Mouse (Mus musculus): ENCODE measurements around the gene Pik3ca.
A peak's percentile ranks its signal among the peaks of the same experiment; 100 is the strongest.

The Pik3ca gene

GRCm38 (mm10) chr3:32454329-32455021 is 57.0 kb downstream of the Pik3ca start:
- no peak for DNase-seq

- DNase-seq: peak; percentile 59 to 70
Observed at GRCm38 (mm10) chr3:32459777-32460176, 62.3 kb downstream of the Pik3ca start.

DNA sequence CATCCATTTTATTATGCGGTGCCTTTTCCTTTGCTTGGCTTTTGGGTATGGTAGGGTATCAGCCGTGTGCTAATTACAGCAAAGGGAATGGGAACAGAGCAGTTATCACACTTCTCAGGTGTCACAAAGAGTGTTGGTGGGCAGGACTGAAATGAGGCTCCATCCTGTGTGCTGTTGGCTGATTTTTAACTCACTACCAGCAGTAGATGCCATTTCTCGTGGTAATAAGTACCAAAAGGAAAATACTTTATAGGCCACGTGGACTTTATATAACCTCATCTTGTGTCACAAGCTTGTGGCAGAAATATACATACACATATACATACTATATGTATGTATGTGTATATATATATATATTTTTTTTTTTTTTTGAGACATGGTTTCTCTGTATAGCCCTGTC is 69.8 kb downstream of the Pik3ca start:
- no peak for DNase-seq

GRCm38 (mm10) chr3:32468411-32468810 is 70.9 kb downstream of the Pik3ca start:
- DNase-seq: no peak

DNA sequence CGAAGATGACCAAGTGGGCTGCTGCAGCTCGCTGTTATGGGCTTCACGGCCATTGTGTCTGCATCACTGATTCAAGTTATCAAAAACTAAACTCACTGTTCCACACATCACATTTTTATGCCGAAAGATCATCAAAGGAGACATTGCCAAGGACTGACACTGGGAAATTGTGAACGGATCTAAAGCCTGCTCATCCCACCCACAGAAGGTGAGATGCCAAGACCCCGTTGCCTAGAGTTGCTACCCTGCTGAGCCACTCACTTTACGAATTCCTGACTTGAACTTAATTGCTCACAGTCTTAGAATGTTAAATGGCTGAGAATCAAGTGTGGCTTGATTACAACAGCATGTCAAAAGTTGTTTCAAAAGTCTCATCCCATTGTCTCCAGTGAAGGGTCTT is 73.0 kb downstream of the Pik3ca start:
- DNase-seq: no peak

DNA sequence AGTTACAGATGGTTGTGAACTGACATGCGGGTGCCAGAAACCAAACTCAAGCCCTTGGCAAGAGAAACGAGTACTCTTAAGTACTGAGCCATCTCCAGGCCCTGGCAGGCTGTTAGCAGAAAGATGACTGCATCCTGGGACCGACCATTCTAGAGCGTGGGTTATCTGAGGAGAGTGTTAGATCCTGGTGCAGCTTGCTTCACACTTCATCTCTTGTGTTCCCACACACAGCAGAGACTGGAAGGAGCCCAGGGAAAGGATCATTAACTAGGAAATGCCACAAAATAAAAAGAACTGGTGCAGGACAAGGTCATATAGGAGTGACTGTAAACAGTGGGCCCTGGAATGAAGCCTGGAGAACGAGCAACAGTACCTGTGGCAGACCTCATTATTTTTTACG is 73.6 kb downstream of the Pik3ca start:
- DNase-seq: peak; percentile 25 to 43

DNA sequence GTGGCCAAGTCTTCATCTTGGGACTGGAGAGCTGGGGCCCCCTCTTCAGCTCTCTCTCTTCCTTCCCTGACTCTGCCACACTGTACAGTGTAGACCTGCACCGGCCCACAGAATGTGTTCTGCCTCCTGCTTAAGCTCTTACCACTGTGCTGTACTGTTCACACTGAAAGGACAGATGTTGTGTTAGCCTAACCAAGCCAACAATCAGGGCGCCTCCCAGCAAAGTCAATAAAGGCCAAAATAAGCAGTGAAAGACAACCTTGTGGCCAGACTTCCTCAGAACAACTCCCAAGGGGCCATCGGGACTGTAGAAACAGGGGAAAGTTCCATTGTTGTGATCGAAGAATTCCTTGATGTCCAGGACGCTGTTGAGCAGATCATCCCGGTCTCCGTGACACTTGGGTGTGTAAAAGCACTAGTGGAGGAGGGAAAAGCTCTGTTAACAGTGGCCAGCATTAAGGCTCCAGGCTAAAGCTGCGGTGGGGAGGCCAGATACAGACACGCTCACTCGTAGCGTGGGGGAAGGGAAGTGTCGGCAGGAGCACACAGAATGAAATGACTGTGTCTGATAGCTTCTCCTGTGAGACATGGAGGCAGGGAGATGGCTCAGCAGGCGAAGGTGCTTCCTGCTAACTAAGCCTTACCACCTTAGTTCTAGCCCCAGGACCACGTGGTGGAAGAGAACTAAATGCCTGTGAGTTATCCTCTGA is 74.9 kb downstream of the Pik3ca start:
- DNase-seq: peak in 1 of 2 experiments; percentile 17

DNA sequence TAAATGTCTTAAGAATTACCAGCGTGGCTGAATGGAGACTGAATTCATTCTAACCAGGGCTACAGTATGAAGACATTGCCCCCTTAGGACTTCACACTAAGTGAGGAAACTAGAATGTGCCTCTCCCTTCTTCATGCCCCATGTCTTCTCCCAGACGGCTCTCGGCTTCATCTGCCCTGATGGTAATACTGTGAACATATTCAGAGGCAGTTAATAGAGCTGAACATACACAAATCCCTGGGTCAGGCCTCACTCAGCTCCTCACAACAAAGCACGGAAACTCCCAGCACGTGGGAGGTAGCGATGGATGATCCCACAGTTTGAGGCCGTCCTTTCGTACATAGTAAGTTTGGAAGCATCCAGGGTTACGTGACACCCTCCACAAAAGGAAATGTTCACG is 75.7 kb downstream of the Pik3ca start:
- DNase-seq: no peak

- no peak for DNase-seq
Observed at GRCm38 (mm10) chr3:32479961-32480360, 82.5 kb downstream of the Pik3ca start.

- DNase-seq: no peak
Observed at GRCm38 (mm10) chr3:32483035-32483434, 85.6 kb downstream of the Pik3ca start.

GRCm38 (mm10) chr3:32486543-32486942 is 89.1 kb downstream of the Pik3ca start:
- DNase-seq: peak in 1 of 2 experiments; percentile 41

GRCm38 (mm10) chr3:32488172-32488571 is 90.7 kb downstream of the Pik3ca start:
- DNase-seq: no peak

- no peak for DNase-seq
Observed at GRCm38 (mm10) chr3:32490076-32490927, 92.8 kb downstream of the Pik3ca start.

DNA sequence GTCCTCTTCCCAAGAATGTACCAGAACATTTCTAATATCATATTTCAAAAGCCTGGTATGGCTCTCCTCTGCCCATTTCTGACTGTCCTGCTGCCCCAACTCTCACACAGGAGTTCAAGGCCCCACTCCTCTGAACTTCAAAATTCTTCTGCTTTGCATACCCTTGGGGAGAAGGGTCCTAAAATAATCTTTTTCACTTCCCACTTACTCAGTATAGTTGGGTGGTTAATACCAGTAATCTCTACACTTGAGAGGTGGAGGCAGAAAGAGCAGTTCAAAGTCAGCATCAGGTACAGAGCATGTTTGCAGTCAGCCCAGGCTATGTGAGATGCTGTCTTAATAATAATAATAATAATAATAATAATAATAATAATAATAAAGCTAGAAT is 93.5 kb downstream of the Pik3ca start:
- no peak for DNase-seq

DNA sequence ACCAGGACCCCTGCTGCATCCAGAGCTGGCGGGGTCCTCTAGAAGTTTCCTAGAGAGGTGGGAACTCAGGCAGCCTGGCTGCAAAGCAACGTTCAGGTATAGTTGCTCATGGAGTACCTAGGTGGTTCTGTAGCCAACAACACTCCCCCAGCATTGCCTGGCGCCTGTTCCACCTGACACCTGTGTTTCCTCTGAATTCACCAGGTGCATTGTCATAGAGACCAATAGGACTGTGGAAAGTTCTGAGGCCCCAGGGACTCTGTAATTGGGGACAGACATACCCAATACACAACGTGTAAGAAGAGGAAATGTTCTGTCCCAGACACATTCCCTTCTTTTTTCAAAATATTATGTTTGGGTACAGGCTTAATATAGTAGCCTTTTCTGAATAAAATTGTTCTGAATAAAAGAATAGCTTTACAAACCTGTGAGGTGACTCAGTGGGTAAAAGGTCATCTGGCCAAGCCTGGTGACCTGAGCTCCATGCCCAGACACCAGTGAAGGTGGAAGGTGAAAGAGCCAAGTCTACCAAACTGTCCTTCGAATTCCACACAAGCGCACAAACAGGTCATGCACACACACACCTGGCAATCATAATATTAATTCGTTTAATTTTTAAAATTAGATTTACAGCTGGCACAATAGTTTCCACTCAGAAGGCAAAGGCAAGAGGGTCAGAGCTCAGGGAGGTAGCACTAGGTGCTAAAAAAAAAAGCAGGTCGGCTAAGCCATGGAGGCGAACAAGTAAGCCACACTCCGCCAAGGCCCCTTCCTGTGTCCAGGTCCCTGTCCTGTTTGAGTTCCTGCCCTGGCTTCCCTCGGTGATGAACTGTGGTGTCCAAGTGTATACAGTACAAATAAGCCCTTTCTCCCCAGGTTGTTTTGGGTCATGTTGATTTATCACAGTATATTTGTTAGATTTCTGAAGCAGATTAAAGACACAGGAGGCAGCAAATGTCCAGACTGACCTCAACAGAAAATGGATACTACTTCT is 94.9 kb downstream of the Pik3ca start, which contains the start of gene Kcnmb3:
Gene Kcnmb3 (minus strand): TSS at position 135 of the 994 bp plus-strand sequence.
- DNase-seq: no peak

GRCm38 (mm10) chr3:32494387-32495087 is 97.1 kb downstream of the Pik3ca start:
- DNase-seq: peak in 1 of 2 experiments; percentile 27

- no peak for DNase-seq
Observed at GRCm38 (mm10) chr3:32495088-32495770, 97.8 kb downstream of the Pik3ca start.

- DNase-seq: no peak
Observed at GRCm38 (mm10) chr3:32495856-32496710, 98.6 kb downstream of the Pik3ca start.

- no peak for DNase-seq
Observed at GRCm38 (mm10) chr3:32496711-32497070, 99.2 kb downstream of the Pik3ca start.

DNA sequence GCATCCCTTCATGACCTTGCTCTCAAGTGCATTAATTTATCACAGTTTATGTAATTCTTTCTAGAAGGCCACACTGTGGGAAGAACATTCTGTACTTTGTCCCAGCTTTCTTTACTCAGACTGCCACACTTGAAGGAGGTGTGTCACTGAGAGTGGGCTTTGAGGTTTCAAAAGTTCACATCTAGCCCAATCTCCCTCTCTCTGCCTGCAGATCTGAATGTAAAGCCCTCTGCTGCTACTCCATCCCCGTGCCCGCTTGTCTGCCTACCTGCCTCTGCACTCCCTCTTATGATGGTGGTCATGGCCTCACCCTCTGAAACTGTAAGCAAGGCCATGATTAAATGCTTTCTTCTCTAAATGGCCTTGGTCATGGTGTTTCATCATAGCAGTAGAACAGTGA is 102.9 kb downstream of the Pik3ca start:
- DNase-seq: no peak

Measured in kidney, postnatal 25 days (tissue).